Mouse (Mus musculus): ENCODE results near the gene 2210407C18Rik. TPM values are rescaled to one million over a fixed set of nuclear protein-coding genes. Genes with fewer than 3 reads are reported as not detected.

2210407C18Rik gene
- total RNA-seq (2021): not detected

DNA sequence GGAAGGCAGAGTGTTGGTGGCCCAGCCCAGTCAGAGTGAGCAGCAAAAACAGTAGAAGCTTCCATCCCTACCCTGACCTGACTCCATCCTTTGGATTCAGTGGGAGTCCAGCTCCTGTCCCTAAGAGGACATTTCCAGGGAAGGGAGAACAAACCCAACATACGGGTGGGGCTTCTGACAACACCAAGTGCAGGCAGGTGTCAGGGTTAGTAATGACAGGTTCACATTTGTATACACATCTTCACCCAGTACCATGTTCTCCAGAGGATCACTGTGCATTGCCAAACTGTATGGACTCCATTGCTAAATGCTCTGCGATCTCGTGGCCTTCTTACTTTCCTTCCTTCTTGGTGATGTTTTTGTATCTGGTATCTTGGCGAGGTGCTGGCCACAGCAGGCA, at the start of gene 2210407C18Rik:
Gene 2210407C18Rik (minus strand): TSS at position 101 of the 400 bp plus-strand sequence.
- DNase-seq (ENCODE audit: low spot score in 2 of 2): no peak
- intact Hi-C loops (cut with DNase I): no loop called here

DNA sequence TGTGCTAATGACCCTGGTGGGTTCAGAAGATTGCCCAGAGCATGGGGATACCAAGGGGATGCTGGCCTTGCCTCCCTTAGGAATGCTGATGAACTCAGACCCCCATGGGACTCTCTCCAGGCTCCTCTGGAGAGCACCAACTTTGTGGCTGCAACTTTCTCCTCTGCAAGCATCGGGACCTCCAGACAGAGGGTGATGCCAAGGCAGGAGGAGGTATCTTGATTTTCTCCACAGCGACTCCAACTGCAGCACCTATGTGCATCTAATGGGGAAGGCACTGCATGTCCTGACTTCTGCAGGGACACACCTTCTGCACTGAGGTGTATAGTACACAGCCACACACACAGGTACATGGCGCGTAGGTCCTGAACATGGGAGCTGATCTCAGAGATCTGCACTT, 42.7 kb upstream of the 2210407C18Rik start, which contains the start of gene Olfr322:
Gene Olfr322 (plus strand): TSS at position 187 of the 400 bp plus-strand sequence.
- intact Hi-C loops (cut with DNase I): no loop called here
- no peak for DNase-seq (ENCODE audit: low spot score in 2 of 2)

DNA sequence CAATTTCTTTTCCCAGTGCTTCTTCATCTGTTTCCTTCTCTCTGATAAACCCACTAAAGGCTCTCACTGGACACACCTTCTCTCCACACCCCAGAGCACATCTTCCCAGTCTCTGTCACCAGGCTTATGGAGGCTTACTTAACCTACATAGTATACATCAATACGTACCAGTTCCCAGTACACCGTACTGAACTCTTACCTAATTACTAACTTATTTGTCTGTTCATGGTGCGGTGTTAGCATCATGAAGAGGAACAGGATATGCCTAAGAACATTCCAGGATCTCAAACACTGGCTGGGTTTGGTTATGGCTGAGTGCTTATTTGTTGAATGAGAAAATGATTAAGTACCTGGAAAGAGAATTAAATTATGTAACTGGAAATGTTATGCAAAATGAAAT, 39.3 kb upstream of the 2210407C18Rik start:
- intact Hi-C loops (cut with DNase I): no loop called here
- no peak for DNase-seq (ENCODE audit: low spot score in 2 of 2)

DNA sequence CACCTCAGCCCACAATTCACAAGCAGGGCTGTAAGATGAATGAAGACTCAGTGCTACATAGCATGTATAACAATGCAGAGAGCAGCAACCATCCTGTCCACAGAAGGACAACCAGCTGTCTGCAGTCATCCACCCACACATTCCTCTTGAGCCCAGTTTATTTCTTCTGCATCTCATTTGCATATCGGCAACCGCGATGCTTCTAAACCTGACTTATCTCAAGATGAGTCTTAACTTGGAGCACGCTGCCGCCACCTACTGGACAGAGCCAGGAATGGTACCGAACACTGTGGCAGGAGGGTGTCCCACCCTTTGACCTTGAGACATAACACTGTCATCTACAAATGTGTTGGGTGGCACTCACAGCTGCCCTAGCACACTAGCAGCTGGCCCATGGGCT, 27.5 kb upstream of the 2210407C18Rik start:
- intact Hi-C loops (cut with DNase I): no loop called here
- DNase-seq (ENCODE audit: low spot score in 2 of 2): peak; percentile 10 to 22

DNA sequence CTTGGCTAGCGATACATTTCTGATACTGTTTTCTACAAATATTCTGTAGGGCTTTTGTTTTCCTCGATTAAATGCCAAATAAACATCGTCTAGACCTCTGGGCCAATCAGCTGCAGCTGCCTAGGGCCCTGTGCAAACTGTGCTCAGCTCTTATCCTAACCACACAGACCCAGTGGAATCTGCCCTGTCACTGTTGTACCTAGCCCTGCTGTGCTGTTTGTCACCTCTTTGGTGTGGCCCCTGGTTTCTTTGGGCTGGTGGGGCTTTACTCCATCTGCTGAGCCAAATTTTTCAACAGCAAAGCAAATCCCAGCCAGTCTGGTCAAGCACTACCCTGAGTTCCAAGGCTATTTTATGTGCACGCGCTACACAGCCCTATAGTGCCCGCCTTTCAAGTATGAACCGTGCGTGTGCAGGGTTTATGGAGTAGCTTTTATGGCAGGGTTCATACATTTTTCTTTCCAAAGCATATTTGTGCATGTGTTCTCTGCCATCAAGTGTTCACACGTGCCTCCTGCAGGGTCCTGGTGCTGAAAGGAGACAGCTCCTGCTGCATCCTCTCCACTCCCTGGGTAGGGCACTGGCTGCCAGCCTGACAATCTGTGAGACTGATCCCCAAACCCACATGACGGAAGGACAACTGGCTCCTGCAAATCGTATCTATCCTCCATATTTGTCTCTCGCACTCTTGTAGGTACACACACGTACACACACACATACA, 25.9 kb upstream of the 2210407C18Rik start:
- intact Hi-C loops (cut with DNase I): no loop called here
- no peak for DNase-seq (ENCODE audit: low spot score in 2 of 2)

DNA sequence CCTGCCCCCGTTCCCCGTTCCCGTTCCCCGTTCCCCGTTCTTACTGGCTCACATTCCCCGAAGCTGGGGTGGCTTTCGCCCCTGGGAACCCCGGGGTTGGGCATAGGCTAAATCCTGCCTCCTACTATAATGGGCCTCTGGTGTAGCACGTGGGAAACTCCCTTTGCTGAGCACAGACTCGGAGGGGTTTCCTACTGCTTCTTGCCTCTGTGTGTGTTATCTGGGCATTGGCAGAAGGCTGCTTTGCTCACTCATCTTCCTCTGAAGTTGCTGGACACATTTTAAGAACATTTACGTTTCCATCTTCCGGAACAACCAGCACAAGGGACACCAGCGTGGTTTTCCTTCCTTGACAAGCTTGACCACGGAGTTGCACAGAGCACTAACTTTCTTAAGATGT, 25.2 kb upstream of the 2210407C18Rik start:
- DNase-seq (ENCODE audit: low spot score in 2 of 2): no peak
- intact Hi-C loops (cut with DNase I): no loop called here

DNA sequence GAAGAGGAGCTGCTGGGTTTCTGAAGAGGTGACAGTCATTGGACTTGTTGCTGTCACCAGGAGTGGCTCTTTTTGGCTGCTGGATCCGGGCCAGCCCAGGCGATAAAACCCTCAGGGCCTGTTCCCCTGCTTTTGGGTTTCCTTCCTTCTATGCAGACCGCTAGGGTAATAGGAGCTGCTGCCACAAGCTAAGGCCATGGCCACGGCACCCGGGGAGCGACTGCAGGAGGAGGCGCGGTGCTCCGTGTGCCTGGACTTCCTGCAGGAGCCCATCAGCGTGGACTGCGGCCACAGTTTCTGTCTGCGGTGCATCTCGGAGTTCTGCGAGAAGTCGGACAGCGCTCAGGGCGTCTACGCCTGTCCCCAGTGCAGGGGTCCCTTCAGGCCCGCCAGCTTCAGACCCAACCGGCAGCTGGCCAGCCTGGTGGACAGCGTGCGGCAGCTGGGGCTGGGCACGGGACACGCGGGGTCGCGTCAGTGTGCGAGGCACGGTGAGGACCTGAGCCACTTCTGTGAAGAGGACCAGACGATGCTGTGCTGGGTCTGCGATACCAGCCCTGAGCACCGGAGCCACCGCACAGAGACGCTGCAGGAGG, 24.5 kb upstream of the 2210407C18Rik start, which contains the start of gene Trim58:
Gene Trim58 (plus strand): TSS at position 194 of the 596 bp plus-strand sequence.
- peak; percentile 7 to 9 for DNase-seq (ENCODE audit: low spot score in 2 of 2)
- intact Hi-C loops (cut with DNase I): no loop called here

DNA sequence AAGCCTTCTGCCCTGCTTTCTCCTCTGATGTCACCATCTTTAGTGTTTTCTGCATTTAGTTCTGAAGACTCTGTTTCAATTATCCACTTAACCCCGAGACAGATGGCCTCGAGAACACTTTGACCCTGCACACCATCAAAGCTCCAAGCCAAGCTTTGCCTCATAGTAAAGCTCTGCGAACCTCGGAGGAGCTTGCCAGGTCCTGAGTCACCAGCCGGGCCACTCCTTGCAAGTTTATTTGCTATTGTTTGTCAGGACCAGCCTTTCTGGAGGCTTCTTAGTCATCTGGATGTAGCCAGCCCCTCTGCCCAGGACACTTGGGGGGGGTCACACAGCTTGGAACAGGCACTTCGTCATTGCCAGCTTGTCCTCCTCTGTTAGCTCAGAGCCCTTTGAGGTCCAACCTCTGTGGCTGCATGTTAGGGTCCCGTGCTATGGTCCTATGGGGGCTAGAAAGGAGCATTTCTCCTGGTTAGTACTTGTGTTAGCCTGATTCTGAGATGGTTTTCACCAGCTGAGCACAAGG, 22.4 kb upstream of the 2210407C18Rik start:
- intact Hi-C loops (cut with DNase I): no loop called here
- DNase-seq (ENCODE audit: low spot score in 2 of 2): no peak

DNA sequence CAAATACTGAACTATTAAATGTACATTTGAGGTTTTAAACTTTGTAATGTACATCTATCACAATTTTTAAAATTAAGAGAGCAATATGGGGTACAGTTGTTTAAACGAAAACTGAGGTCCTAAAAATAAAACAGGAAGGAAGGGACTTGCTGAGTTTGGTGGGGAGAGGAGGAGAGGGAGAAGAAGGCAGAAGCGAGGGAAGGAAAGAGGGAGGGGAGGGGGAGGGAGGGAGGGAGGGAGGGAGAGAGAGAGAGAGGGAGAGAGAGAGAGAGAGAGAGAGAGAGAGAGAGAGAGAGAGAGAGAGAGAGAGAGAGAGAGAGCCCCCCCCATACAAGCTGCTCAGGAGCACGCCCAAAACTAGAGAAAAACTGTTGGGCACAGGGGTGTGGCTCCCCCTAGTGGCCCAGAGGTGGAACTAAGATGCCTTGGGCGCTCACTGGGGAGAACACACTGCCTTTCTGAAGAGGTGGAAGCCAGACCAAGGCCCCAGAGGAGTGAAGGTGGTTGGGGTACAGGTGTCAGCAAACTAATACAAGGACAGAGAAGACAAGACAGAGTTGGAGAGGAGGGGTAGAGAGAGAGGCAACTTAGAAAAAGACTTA, 20.6 kb upstream of the 2210407C18Rik start:
- DNase-seq (ENCODE audit: low spot score in 2 of 2): peak; percentile 30 to 32
- intact Hi-C loops (cut with DNase I): loop anchor here (1.0 kb wide), 1 partner anchor 234 kb away; no protein-coding TSS in a partner anchor

DNA sequence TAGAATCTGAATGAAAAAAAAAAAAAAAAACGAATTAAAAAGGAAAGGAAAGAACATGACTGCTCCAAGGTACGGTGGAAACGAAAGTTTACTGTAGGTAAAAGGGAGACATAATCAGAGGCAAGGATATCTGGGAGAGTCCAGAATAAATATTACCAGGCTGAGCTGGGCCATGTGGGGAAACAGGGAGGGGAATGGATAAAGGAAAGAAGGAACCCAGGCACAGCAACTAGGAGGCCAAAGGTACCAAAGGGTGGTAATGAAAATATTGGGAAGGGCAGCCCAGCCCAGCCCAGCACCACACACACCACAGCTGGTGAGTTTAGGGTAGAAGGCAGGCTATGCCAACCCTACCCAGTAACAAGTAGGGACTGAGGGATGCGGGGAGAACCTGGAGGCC, 19.0 kb upstream of the 2210407C18Rik start:
- no peak for DNase-seq (ENCODE audit: low spot score in 2 of 2)
- intact Hi-C loops (cut with DNase I): no loop called here

DNA sequence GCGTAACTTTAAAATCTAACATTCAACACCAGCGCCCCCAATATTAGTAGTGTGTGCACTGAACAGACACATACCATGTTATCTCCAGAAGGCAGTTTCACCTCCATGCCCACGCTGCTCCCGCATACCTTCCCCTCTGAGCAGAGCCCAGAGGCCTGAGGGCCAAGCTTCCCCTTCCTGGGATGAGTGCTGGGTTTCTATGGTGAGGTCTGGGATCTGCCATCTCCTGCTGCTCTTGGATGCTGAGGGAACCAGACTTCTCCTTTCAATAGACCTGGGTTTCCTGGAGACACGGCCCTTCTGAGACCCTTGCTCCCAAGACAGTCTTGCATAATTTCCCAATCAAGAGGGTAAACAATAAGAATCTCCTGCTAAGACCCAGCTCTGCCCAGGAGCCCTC, 14.5 kb upstream of the 2210407C18Rik start, which contains the start of gene Olfr323:
Gene Olfr323 (minus strand): TSS at position 101 of the 400 bp plus-strand sequence.
- intact Hi-C loops (cut with DNase I): no loop called here

DNA sequence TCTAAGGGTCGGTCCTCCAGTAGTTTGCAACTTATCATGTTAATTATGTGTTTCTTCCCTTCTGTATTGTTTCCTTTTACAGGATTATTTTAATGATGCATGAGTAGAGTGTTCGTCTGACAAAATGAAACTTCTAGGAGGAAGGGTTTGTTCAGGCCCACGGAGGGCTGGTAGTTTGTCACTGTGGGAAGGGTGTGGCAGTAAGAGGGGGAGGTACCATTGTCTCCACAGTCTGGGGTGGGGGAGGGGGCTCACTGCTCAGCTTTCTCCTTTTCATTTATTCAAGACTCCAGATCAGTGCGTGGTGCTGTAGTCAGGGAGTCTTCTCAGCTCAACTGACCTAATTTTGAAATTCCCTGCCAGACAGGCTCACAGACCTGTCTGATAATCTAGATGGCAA, 10.3 kb upstream of the 2210407C18Rik start:
- intact Hi-C loops (cut with DNase I): no loop called here
- DNase-seq (ENCODE audit: low spot score in 2 of 2): no peak

More for the DNA sequence above, 14.5 kb upstream of the 2210407C18Rik start, which contains the start of gene Olfr323:
- no peak for DNase-seq (ENCODE audit: low spot score in 2 of 2)

DNA sequence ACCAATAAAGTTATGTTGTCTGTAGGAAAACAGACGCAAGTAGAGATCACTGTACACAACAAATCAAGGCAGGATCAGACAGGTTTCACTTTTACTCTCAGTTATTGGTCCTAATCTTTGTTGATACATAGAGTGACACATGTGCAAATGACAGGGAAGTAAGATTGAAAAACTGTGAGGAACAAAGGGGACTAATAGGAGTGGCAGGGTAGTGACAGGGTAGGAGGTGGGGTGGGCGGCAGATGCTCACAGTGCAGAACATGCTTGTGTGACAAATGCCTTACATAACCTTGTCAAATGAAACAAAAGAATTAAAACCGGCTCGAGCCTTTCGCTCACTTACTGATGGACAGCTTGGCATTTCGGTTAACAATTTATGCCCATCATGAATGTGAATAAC, 2.9 kb upstream of the 2210407C18Rik start:
- DNase-seq (ENCODE audit: low spot score in 2 of 2): no peak
- intact Hi-C loops (cut with DNase I): no loop called here

DNA sequence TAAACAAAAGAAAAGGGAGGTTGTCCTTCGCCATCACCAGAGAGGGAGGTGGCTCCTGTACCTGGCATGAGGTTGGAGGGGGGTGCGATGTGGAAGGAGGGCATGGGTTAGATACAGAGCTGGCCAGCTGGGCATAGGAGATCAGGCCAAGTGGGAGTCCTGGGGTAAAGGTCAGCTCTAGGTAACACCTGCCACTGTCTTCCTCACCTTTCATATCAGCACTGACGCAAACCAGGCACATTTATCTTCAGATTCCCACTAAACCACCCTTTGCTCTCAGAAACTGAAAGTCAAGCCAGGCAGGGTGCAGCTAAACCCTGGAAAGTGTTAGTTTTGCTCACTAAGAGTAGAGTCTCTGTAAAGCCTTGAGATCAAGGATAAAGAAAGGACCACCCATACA, 2.5 kb upstream of the 2210407C18Rik start:
- intact Hi-C loops (cut with DNase I): no loop called here
- no peak for DNase-seq (ENCODE audit: low spot score in 2 of 2)

DNA sequence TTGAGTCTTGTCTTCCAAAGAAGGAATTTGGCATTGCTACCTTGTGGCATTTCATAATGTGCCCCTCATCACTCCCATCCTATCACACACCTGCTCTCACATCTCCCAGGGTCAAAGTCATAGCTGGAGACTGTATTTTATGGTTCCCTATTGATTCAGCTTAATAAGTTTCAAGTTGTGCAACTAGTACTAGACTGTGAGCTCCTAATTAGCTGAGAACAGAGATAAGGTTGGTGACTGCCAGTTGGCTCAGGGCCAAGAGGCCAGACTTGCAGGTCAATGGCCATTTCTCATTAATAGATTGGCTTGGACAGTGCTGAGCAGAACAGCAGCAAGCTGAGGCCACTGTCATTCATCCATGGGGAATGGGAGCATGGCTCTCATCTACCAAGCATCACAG, 1.3 kb downstream of the 2210407C18Rik start:
- intact Hi-C loops (cut with DNase I): no loop called here

DNA sequence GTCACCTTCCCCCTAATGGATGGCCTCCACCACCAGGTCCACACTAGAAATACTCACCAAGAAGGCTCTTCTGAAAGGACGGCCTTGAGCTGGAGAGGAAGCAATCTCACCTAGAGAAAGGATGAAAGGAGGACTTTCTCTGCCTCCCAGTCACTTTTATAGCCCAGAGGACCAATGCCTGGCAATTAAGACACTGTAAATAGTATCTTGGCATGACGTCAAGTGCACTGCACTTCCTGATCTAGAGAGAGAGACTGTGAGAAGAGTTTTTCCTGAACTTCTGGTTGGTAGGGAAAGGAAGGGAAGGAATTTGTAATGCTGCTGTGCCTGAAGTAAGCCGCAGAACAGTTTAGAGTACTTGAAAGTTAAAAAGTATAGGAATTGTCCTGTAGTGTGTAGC, 2.5 kb downstream of the 2210407C18Rik start:
- intact Hi-C loops (cut with DNase I): no loop called here

More for the DNA sequence above, 1.3 kb downstream of the 2210407C18Rik start:
- DNase-seq (ENCODE audit: low spot score in 2 of 2): no peak

DNA sequence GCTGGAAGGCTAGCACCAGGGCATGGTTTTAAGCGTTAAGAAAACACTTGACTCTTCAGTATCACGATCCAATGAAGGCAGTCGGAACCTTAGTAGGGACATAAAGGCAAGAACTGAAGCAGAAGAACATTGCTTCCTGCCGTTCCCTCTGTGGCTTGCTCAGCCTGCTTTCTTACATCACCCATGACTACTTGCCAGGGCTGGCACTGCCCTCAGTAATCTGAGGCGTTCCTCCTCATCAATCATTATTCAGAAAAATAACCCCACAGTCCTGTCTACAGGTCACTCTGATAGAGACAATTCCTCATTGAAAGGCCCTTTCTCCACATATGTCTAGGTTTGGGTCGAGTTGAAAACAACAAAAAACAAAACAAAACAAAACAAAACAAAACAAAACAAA, 8.8 kb downstream of the 2210407C18Rik start:
- intact Hi-C loops (cut with DNase I): no loop called here
- no peak for DNase-seq (ENCODE audit: low spot score in 2 of 2)

More for the DNA sequence above, 2.5 kb downstream of the 2210407C18Rik start:
- DNase-seq (ENCODE audit: low spot score in 2 of 2): no peak

DNA sequence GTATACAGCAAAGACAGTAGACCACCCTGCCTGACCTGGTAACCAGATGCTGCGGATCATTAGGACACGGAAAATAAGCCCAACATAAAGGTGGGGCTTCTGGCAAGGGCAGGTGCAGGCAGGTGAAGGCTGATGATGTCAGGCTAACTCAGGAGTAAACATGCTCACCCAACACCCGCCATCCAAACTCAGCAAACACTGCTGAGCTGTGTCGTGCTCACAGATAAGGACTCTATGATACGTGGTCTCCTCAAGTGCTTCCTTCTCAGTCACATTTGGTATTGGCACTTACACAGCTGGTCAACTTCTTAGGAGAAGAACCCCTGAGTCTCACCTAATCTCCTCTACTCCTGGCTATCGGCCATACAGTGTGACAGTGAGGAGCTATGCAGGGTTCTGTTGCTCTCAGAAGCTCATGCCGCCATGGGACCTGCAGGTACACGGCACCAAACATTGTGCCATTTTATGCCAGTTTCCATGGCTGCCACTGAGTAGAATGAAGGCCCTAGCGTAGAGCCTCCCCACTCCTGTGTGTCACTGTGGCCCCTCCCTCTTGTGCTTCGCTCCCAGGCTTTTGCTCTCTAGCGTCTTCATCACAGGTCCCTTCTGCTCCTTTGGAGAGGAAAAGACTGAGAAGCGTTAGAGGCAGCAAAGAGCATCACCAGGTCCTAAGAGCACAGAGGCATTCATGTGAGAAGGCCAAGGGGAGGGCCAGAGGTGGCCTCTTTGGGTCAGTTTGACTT, 9.5 kb downstream of the 2210407C18Rik start:
- DNase-seq (ENCODE audit: low spot score in 2 of 2): no peak
- intact Hi-C loops (cut with DNase I): no loop called here

DNA sequence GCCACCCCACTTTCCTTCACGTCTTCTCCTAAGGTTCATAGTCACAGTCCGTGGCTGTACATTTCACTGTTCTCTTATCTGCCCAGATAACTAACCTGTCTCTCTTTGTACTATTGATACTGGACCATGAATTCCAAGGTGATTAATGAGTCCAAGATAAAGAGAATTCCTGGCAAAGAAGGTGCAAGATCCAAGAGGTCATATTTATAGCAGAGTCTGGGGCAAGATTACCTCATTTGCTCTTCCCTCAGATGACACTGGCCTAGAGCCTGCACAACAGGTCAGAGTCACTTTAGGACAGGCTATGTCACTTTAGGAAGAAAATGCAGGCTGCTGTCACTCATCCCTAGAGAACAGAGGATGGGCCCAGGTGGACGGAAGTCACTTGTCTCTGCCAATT, 10.6 kb downstream of the 2210407C18Rik start:
- no peak for DNase-seq (ENCODE audit: low spot score in 2 of 2)
- intact Hi-C loops (cut with DNase I): no loop called here

DNA sequence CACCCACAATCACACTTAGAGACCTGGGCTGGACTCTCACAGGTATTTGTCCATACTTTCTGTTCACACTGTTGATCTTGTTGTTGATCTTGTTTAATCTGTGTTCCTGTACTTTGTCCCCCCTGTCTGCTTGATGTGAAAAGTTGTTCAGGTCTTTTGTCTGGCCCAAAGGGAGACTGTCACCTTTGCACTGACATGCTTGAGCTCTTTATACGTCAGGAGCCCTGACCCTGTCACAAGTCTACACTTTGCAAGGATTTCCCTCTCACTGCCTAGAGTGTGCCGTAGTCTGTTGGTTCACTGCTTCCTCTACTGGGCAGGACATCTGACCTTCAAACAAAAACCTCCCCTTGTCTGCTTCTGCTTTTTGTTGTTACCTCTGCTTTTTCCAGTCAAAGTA, 11.2 kb downstream of the 2210407C18Rik start:
- intact Hi-C loops (cut with DNase I): no loop called here
- DNase-seq (ENCODE audit: low spot score in 2 of 2): no peak

All from left cerebral cortex, postnatal 36 days (tissue).